Mouse (Mus musculus) lung, postnatal 0 days (tissue): Measurements from ENCODE around the gene Rtn4rl1. TPM values are rescaled to one million over a fixed set of nuclear protein-coding genes. Genes with fewer than 3 reads are reported as not detected.

Source experiments
- ATAC-seq: fragments of 200-750 bp; cut with Nextera tagmentation; 2 replicates; pipeline ENCODE4 v1.8.0; 2017; ENCODE audit warnings: moderate library complexity
- DNase-seq: peaks from one replicate; pipeline ENCODE4 v3.0.0-alpha.2; 2016; ENCODE audit warnings: low spot score
- H3K27ac ChIP-seq: fragments of 300-500 bp; sonication (generic); 2 replicates; pipeline ENCODE4 v1.5.1; 2014; ENCODE audit warnings: antibody characterized with exemption, mild to moderate bottlenecking, low read length, mixed read lengths
- H3K27me3 ChIP-seq: fragments of 300-500 bp; sonication (generic); replicated peaks from 2 replicates; pipeline ENCODE4 v1.6.1; 2014; ENCODE audit warnings: low read length, mixed read lengths; ENCODE audit not compliant: insufficient read depth
- H3K36me3 ChIP-seq: fragments of 300-500 bp; sonication (generic); 2 replicates; pipeline ENCODE4 v1.6.1; 2014; ENCODE audit warnings: low read length, mixed read lengths; ENCODE audit not compliant: insufficient read depth
- H3K4me1 ChIP-seq: fragments of 300-500 bp; sonication (generic); 2 replicates; pipeline ENCODE4 v1.6.1; 2014; ENCODE audit warnings: antibody characterized with exemption, low read depth, low read length, mixed read lengths; ENCODE audit not compliant: insufficient read depth
- H3K4me2 ChIP-seq: fragments of 300-500 bp; sonication (generic); replicated peaks from 2 replicates; pipeline ENCODE4 v1.6.1; 2014; ENCODE audit warnings: low read depth, mild to moderate bottlenecking, low read length, moderate library complexity, mixed read lengths
- H3K4me3 ChIP-seq: fragments of 300-500 bp; sonication (generic); 2 replicates; pipeline ENCODE4 v1.5.1; 2014; ENCODE audit warnings: low read depth, low read length
- H3K9ac ChIP-seq: fragments of 300-500 bp; sonication (generic); replicated peaks from 2 replicates; pipeline ENCODE4 v1.6.1; 2014; ENCODE audit warnings: low read depth, mild to moderate bottlenecking
- H3K9me3 ChIP-seq: fragments of 300-500 bp; sonication (generic); 2 replicates; pipeline ENCODE4 v1.6.1; 2016; ENCODE audit warnings: low read length, mixed read lengths
- CTCF ChIP-seq: IDR thresholded peaks from 2 replicates; pipeline ENCODE4 v1.5.1; 2016; ENCODE audit warnings: antibody characterized with exemption, mild to moderate bottlenecking
- EP300 ChIP-seq: IDR thresholded peaks from 2 replicates; pipeline ENCODE4 v1.6.1; 2016; ENCODE audit warnings: antibody characterized with exemption, mild to moderate bottlenecking, control low read depth
- WGBS: fragments of 180-500 bp; shearing (Covaris S2); extraction: QIAGEN DNeasy Blood & Tissue Kit; methylation state at CpG from one replicate; pipeline ENCODE4 v1.1.7; 2014; 5-methylcytosine and 5-hydroxymethylcytosine counted together
- polyA plus RNA-seq: library from polyadenylated mRNA; unstranded; fragments of >200 nt; fragmentation: Nextera tagmentation; extraction: Ambion mirVana; gene quantifications from 2 replicates; pipeline ENCODE4 v1.2.1, GENCODE M21; 2015

The Rtn4rl1 gene
- polyA plus RNA-seq, 1 experiment from 2014 or later: 4.3 TPM

- no peak overlapping the region for H3K27ac ChIP-seq
Observed at GRCm38 (mm10) chr11:75296406-75297005, 102.9 kb downstream of the Rtn4rl1 start.

DNA sequence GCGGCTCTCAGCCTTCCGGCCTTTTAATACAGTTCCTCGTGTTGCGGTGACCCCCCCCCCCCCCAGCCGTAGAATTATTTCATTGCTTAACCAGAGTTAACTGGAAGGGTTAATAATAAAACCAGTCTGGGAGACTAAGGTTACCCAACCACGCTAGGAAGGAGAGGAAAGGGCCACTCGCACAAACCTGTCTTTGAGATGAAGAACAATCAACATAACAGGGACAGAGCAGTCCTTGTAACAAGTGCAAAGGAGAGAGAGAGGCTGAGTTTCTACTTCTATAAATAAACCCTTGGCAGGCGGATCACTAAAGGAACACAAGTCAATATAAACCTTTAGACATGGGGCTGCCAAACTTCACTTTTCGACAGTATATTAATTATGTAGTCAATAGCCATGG lies 104.0 kb downstream of the Rtn4rl1 start:
- no peak overlapping the region for H3K4me3 ChIP-seq
- 45% methylated on average over 9 of the region's 9 CpGs for WGBS
- DNase-seq: peak; percentile 72
- no peak overlapping the region for H3K9ac ChIP-seq
- H3K36me3 ChIP-seq: no peaks in the 10 kb centered on the region
- TF ChIP-seq EP300 (no peak), CTCF (no peak)
- ATAC-seq: peak; percentile 77
- no peaks in the 10 kb centered on the region for H3K9me3 ChIP-seq
- H3K27ac ChIP-seq: no peak overlapping the region
- no peaks in the 10 kb centered on the region; the same call in 1 of the 2 replicates for H3K4me1 ChIP-seq
- H3K4me2 ChIP-seq: no peak overlapping the region
- 0 out of 2 replicates have a peak, but pooled peaks cover 3% of the 10 kb centered on the region for H3K27me3 ChIP-seq

More at GRCm38 (mm10) chr11:75296406-75297005, 102.9 kb downstream of the Rtn4rl1 start:
- no peaks in the 10 kb centered on the region for H3K36me3 ChIP-seq
- no peak overlapping the region for H3K4me3 ChIP-seq
- no peaks in the 10 kb centered on the region for H3K9me3 ChIP-seq
- H3K4me1 ChIP-seq: no peaks in the 10 kb centered on the region; the same call in 1 of the 2 replicates
- peaks cover 7% of the 10 kb centered on the region; the same call in 1 of the 2 replicates for H3K27me3 ChIP-seq
- no peak overlapping the region for H3K4me2 ChIP-seq
- no peak for ATAC-seq
- no peak for DNase-seq
- H3K9ac ChIP-seq: no peak overlapping the region
- 75% methylated on average over 9 of the region's 9 CpGs for WGBS
- TF ChIP-seq EP300: no peak
- TF ChIP-seq CTCF: no peak

DNA sequence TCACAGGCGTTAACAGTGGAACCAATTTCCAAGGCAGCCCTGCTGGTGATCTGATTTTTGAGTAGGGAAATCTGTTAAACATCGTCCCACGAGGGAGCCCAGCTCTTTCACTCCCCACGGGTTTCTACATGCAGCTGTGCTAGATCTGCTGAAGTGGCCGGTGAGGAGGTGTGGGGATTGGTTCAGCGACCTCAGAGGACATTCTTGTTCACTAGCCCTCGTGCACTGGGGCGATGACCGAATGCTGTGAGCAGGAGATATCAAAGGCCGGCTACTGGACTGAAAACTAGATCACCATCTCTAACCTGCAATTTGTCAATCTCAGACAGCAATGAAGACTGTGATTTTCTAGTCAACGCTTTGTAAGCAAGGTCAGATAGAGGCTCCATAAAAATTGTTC lies 104.9 kb downstream of the Rtn4rl1 start:
- no peaks in the 10 kb centered on the region for H3K9me3 ChIP-seq
- TF ChIP-seq EP300: no peak
- H3K4me3 ChIP-seq: no peak overlapping the region
- WGBS: 35% methylated on average over 11 of the region's 11 CpGs
- no peak overlapping the region for H3K4me2 ChIP-seq
- DNase-seq (peak; percentile 49), ATAC-seq (peak; percentile 64)
- H3K4me1 ChIP-seq: no peaks in the 10 kb centered on the region; the same call in 1 of the 2 replicates
- no peak overlapping the region for H3K27ac ChIP-seq
- H3K27me3 ChIP-seq: 0 out of 2 replicates have a peak, but pooled peaks cover 3% of the 10 kb centered on the region
- H3K9ac ChIP-seq: no peak overlapping the region
- 0 out of 2 replicates have a peak, but pooled peaks cover 3% of the 10 kb centered on the region for H3K36me3 ChIP-seq

DNA sequence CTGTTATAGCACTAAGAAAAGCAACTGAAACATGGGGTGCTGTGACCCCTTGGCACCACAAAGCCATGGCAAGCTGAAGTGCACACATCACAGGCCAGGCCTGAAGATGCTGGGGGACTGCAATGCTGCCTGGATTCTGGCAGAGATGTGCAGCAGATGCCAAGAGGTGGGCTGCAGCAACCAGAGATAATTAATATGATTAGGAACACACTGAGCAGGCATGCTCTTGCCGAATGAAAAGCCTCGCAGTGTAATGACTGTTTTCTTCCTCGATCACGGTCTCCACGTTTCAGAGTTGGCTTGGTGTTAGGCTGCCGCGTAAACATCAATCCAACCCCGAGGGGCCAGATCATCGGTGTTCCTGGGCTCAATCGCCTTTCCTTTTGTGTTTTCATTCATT lies 106.2 kb downstream of the Rtn4rl1 start:
- Histone ChIP-seq H3K4me1 (no peaks in the 10 kb centered on the region; the same call in 1 of the 2 replicates), H3K4me2 (no peak overlapping the region), H3K9me3 (no peaks in the 10 kb centered on the region), H3K36me3 (0 out of 2 replicates have a peak, but pooled peaks cover 3% of the 10 kb centered on the region), H3K27ac (no peak overlapping the region), H3K4me3 (no peak overlapping the region), H3K9ac (no peak overlapping the region), H3K27me3 (0 out of 2 replicates have a peak, but pooled peaks cover 3% of the 10 kb centered on the region)
- TF ChIP-seq EP300 (no peak), CTCF (no peak)
- WGBS: 89% methylated on average over 10 of the region's 10 CpGs
- ATAC-seq: no peak
- no peak for DNase-seq

DNA sequence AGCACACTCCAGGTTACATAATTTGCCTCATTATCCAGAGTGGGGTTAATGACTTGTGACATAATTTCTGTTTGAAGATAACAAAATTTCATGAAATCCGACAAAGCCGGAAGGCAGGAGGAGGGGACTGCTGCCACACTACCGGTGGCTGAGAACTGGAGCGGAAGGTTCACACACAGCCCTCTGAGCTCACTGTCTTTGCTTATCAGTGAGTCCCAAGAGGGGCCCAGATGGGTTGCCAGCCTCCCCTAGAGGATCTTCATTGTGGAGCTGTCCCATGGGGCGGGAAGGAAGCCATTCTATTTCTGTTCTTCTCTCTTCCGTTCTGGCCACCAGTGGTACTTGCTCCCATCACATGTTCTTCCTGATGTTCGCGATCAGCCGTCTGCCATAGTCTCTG lies 107.4 kb downstream of the Rtn4rl1 start:
- Histone ChIP-seq H3K4me2 (no peak overlapping the region), H3K36me3 (0 out of 2 replicates have a peak, but pooled peaks cover 3% of the 10 kb centered on the region)
- 76% methylated on average over 9 of the region's 9 CpGs for WGBS

DNA sequence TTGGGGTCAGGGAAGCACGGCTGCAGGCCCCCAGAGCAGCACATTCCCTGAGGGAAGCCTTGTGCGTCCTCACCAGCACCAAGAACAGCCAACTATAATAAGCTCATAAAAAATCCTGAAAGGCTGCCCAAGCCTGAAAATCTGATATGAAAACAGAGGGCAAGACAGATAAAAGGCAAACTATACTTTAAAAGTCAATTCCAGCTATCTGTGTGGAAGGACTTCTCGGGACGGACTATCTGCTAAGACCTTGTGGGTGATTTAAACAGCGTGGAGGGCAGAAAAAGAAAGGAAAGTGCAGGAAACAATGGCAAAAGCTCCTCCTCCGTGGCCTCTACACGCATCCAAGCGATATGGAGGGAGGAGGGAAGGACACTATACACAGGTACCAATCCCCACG lies 111.2 kb downstream of the Rtn4rl1 start:
- Histone ChIP-seq H3K27ac (no peak overlapping the region), H3K27me3 (no peaks in the 10 kb centered on the region), H3K4me1 (no peaks in the 10 kb centered on the region), H3K9ac (no peak overlapping the region), H3K9me3 (no peaks in the 10 kb centered on the region), H3K4me3 (no peak overlapping the region), H3K36me3 (peaks cover 18% of the 10 kb centered on the region; the same call in 1 of the 2 replicates), H3K4me2 (no peak overlapping the region)
- 86% methylated on average over 9 of the region's 9 CpGs for WGBS
- TF ChIP-seq EP300 (no peak), CTCF (no peak)
- ATAC-seq (no peak), DNase-seq (no peak)

More for the DNA sequence above, 107.4 kb downstream of the Rtn4rl1 start:
- Histone ChIP-seq H3K27ac (no peak overlapping the region), H3K4me1 (no peaks in the 10 kb centered on the region), H3K9me3 (no peaks in the 10 kb centered on the region), H3K9ac (no peak overlapping the region), H3K4me3 (no peak overlapping the region), H3K27me3 (no peaks in the 10 kb centered on the region)
- no peak for ATAC-seq
- TF ChIP-seq CTCF (no peak), EP300 (no peak)
- no peak for DNase-seq
